Mouse (Mus musculus): ENCODE data around the gene Mettl24. TPM values are rescaled to one million over a fixed set of nuclear protein-coding genes. Genes with fewer than 3 reads are reported as not detected.

Gene Mettl24
- total RNA-seq (2023) = not detected

GRCm38 (mm10) chr10:40683092-40683867 lies at the start of gene Mettl24:
Gene Mettl24 (plus strand): TSS chr10:40683282.

Other genes with a start within 250 kb of the Mettl24 start
- gene Slc22a16, start 112.9 kb upstream of the Mettl24 start, total RNA-seq (2023) = not detected
- not detected for gene Ddo, start 53.3 kb upstream of the Mettl24 start, total RNA-seq (2023)
- 64.8 TPM for gene Cdc40, start 200.0 kb downstream of the Mettl24 start, total RNA-seq (2023)
- gene Wasf1, start 200.2 kb downstream of the Mettl24 start, total RNA-seq (2023) = not detected